Mouse (Mus musculus) bone marrow macrophage, adult 2 months (primary cell): ENCODE results near the gene Rars. TPM values are rescaled to one million over a fixed set of nuclear protein-coding genes. Genes with fewer than 3 reads are reported as not detected.
"Not testable (repeated sequence)": the region's sequence is repeated elsewhere in the genome, so short reads cannot be mapped to it uniquely, and the experiment has no call there.

Source experiments
- H3K27ac ChIP-seq: 2 replicates; pipeline ENCODE4 v1.5.1; 2012; ENCODE audit warnings: low read depth, low read length; ENCODE audit not compliant: insufficient read depth
- H3K4me1 ChIP-seq: 2 replicates; pipeline ENCODE4 v1.6.1; 2012; ENCODE audit warnings: low read length; ENCODE audit not compliant: control insufficient read depth, insufficient read depth
- H3K4me3 ChIP-seq: 2 replicates; pipeline ENCODE4 v1.5.1; 2012; ENCODE audit warnings: mild to moderate bottlenecking, low read length, moderate library complexity; ENCODE audit not compliant: insufficient read depth
- CTCF ChIP-seq: IDR thresholded peaks from 2 replicates; pipeline ENCODE4 v1.5.1; 2012; ENCODE audit warnings: low read depth, mild to moderate bottlenecking, low read length, moderate library complexity
- POLR2A ChIP-seq: IDR thresholded peaks from 2 replicates; pipeline ENCODE4 v1.6.1; 2012; ENCODE audit warnings: mild to moderate bottlenecking, low read depth, low read length, borderline replicate concordance
- polyA plus RNA-seq: library from polyadenylated mRNA; stranded (reverse); fragments of >200 nt; gene quantifications from 2 replicates; pipeline ENCODE4 v1.2.4, GENCODE M21; 2012; ENCODE audit not compliant: missing spikeins, insufficient read depth, insufficient read length

The Rars gene
- polyA plus RNA-seq, 1 experiment: 37.2 TPM

DNA sequence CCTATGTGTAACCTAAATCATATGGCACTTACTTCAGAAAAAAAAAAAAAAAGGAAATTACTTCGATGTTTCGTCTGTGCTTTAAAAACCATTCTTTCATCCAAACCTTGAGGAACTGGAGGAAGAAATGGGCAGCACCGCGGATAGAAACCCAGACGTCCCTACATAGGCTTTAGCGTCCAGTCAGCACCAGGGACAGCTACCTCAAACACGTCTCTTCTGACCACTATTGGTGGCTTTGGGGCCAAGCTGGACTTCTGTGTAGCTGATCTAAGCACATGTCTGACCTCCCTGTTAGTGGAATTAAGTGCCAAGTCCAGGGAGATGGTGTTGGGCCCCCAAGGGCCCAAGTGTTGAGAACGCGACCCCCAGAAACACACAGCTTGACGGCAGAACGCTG is 35.4 kb downstream of the Rars start, which contains the start of gene Fbll1:
Gene Fbll1 (minus strand): TSS at position 11 of the 400 bp plus-strand sequence.
- Histone ChIP-seq H3K4me1 (0 out of 2 replicates have a peak, but pooled peaks cover 2% of the 10 kb centered on the region), H3K4me3 (peak within 1 kb of the TSS; percentile 18; the same call in 1 of the 2 replicates), H3K27ac (no peak within 1 kb of the TSS)
- TF ChIP-seq POLR2A (no peak), CTCF (no peak)

DNA sequence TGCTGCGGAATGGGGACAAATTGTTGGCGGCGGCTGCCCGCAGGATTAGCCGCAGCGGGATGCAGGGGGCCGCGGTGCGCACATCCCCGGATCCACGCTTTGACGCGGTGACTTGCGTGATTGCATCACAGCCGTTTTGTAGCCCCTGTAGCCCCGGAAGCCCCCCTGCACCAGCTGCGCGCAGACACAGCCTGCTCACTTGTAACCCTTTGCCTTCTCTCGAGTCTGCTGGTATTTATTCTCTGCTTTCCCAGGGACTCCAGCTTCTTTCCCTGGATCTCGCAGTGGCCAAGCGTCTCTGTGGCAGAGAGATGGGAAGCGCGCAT is 35.8 kb downstream of the Rars start:
- H3K4me1 ChIP-seq: 0 out of 2 replicates have a peak, but pooled peaks cover 2% of the 10 kb centered on the region
- no peak overlapping the region for H3K27ac ChIP-seq
- peak overlapping the region; percentile 18; the same call in 1 of the 2 replicates for H3K4me3 ChIP-seq
- TF ChIP-seq POLR2A (no peak), CTCF (no peak)

DNA sequence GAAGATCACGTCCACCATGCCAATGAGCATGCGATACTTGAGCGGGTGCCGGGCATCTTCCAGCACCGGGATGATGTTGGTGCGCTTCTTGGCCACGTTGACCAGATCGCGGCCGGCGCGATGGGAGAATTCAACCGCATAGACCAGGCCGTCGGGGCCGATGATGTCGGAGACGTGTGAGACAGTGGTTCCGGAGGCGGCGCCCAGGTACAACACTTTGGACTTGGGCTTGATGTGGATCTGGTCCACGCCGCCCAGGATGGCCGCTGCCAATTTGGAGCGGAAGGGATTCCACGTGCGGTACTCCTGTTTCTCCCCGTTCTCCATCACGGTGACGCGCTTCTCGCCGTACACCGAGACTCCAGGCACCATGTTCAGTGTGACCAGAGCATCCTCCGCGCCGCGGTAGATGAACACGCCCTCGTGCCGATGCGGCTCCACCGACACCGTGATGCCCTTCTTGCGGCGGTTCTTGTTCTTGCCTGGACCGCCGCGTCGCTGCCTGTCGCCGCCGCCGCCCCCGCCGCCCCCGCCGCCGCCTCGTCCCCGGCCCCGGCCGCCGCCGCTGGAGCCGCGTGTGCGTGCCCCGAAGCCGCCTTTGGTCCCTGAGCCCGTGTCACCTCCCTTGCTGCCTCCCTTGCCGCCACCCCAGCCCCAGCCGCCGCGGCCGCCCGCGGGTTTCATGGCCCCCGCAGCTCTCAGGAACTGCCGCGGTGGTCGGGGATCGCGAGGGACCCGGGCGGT is 36.4 kb downstream of the Rars start:
- TF ChIP-seq POLR2A (no peak), CTCF (no peak)
- H3K4me1 ChIP-seq: 0 out of 2 replicates have a peak, but pooled peaks cover 2% of the 10 kb centered on the region
- no peak overlapping the region for H3K27ac ChIP-seq
- no peak overlapping the region for H3K4me3 ChIP-seq

DNA sequence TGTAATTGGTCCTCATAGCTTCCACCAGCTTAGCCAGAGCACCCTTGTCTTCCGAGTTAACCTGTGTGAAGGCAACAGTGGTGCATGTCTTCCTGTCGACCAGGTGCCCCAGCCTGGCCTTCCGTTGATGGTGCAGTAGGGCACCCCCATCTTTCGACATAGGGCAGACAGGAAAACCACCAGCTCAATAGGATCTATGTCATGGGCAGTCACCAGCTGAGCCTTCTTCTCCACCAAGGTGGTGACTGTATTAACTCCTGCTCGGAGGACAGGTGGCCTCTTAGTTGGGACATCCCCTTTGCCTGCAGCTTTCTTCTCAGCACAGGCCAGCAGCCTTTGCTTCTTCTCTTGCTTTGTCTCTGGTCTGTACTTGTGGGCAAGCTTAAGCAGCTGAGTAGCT is 41.5 kb downstream of the Rars start:
- H3K4me1 ChIP-seq, H3K27ac ChIP-seq, H3K4me3 ChIP-seq: not testable (repeated sequence)

DNA sequence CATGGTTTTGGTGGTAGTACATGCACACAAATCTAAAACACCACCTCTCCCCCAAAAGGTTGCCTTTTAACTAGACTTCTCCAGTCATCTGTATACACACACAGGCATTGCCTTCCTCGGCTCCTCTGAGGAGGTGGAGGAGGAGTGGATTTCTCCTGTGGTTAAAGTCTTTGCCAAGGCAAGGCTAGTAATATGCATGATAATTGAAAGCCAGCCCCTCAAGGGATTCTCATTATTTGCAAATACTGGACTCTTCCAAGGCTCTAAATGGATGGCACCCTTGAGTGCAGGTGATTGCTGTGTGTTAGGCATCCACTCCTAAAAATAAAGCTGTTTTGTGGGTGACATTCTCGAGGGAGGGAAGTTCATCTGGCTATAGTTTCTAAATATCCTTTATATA is 45.9 kb downstream of the Rars start:
- TF ChIP-seq POLR2A (no peak), CTCF (no peak)
- H3K27ac ChIP-seq: no peak overlapping the region
- H3K4me3 ChIP-seq: no peak overlapping the region

DNA sequence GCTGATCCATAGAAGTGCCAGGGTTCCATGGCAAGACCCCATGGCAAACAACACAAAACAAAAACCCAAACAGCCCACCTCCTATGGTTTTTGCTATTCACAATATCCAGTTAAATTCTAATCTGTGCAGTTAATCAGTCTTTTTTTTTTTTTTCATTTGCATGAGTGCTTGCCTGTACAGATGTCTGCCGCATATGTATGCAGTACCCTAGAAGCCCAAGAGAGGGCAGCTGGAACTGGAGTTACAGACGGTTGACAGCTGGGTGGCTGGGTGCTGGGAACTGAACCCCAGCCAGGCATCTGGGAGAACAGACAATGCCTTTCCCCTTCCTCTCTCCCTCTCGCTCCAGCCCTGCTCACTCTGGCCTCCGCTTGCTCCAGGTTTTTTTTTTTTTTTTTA is 49.8 kb downstream of the Rars start:
- Histone ChIP-seq H3K4me1 (no peaks in the 10 kb centered on the region), H3K27ac (no peak overlapping the region), H3K4me3 (no peak overlapping the region)
- TF ChIP-seq POLR2A: no peak
- TF ChIP-seq CTCF: no peak

More for the DNA sequence above, 45.9 kb downstream of the Rars start:
- no peaks in the 10 kb centered on the region for H3K4me1 ChIP-seq

DNA sequence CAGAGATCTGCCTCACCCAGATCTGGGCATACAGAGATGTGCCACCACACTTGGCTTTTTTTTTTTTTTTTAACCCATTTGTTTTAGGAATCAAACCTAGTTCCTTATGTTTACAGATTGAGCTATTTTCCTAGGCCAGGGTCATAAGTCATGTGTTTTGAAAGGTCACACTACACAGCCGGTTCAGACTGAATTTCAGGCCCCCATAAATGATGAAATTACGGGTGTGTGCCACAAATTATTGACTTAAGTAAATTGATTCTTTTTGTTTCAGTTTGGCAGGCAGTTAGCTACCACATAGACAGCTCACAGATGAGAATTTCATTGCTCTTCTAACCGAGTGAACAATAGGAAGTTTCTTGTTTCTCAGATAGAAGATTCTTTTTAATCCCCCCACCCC is 50.3 kb downstream of the Rars start:
- TF ChIP-seq POLR2A: no peak
- no peak for TF ChIP-seq CTCF
- Histone ChIP-seq H3K4me1 (no peaks in the 10 kb centered on the region), H3K27ac (no peak overlapping the region), H3K4me3 (no peak overlapping the region)

DNA sequence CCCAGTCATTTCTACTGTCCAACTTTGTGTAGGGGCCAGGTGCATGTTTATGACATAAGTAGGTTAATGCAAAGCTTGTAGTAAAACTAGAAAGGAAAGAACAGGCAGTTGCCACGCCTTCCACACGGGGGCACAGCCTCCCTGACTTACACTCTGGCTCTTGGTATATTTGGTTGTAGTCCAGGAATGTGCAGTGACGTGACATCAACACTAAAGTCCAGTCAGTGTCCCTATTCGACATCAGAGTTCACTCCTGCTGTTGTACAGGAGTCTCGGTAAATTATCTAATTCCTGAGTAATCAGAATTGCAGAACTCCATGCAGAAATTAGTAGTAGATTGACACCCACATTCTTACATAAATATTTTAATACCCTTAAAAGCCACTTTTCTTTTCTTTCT is 51.3 kb downstream of the Rars start:
- H3K4me1 ChIP-seq: no peaks in the 10 kb centered on the region
- H3K27ac ChIP-seq: no peak overlapping the region
- TF ChIP-seq CTCF: no peak
- TF ChIP-seq POLR2A: no peak
- no peak overlapping the region for H3K4me3 ChIP-seq

- H3K4me3 ChIP-seq: no peak overlapping the region
- no peak for TF ChIP-seq CTCF
- no peak for TF ChIP-seq POLR2A
- H3K27ac ChIP-seq: no peak overlapping the region
- no peaks in the 10 kb centered on the region for H3K4me1 ChIP-seq
These were observed 51.9 kb downstream of the Rars start for GRCm38 (mm10) chr11:35782444-35782843.

GRCm38 (mm10) chr11:35780336-35780735 is 54.0 kb downstream of the Rars start:
- Histone ChIP-seq H3K4me1 (peaks cover 3% of the 10 kb centered on the region; the same call in 1 of the 2 replicates), H3K27ac (no peak overlapping the region), H3K4me3 (no peak overlapping the region)
- TF ChIP-seq POLR2A (no peak), CTCF (no peak)

DNA sequence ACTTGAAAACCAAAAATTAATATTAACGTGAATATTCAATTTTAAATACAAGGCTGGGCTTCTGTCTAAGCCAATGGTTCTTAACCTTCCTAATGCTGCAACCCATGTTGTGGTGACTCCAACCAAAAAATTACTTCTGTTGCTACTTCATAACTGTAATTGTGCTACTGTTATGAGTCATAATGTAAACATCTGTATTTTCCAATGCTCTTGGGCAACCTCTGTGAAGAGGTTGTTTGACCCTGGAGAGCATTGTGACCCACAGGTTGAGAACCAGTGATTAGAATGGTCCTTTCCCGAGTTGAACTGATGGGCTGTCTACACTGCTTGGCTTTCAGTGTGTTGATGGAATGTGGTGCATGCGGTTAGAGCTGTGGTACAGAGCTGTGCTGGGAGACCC is 57.9 kb downstream of the Rars start:
- peaks cover 15% of the 10 kb centered on the region for H3K4me1 ChIP-seq
- no peak overlapping the region for H3K4me3 ChIP-seq
- H3K27ac ChIP-seq: no peak overlapping the region
- TF ChIP-seq CTCF (no peak), POLR2A (no peak)
